Mouse (Mus musculus) urinary bladder, adult 18-20 months (tissue): Measurements from ENCODE around the gene Rubcnl.

Experiments
- DNase-seq, 2 experiments: peaks; one replicate each; pipeline ENCODE4 v3.0.0; 2022; ENCODE audit warnings: low spot score in 2 of 2, mixed read lengths in 2 of 2

The Rubcnl gene

DNA sequence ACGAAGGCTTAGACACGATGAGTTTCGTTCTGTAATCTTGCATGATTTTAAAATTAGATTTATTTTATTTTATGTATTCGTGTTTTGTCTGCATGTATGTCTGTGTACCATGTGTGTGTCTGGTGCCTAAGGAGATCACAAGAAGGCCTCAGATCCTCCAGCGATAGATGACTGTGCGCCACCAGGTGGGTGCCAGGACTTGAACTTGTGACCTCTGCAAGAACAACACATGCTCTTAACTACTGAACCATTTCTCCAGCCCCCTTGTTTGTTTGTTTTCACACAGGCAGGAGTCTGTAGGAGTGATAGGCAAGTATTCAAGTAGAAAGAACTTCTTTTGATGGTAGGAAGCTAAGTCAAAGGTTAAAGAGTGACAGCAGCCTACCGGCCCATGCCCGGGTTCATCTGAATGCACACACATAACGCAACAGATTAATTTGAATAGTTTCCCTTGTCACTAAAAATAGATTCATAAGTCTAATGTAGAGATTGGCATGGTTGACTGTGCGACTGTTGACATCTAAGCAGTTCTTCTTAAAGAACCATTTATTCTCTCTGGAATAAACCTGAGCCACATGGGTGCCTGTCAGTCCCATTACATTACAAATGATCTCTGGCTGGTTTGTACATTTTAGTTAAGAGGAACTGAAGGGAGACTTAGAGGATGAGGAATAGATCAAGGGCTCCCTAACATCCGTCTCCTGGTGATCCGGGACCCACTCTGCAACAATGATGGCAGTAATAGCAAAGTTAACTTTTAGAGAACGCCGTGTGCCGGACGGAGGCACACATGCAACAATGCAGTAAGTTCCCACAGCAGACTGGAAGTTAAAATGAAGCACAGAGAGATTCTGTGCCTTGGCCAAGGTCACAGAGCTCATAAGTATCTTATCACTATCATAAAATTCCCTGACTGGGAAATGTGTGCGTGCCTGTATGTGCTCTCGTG is 2.3 kb downstream of the Rubcnl start:
- DNase-seq: no peak

DNA sequence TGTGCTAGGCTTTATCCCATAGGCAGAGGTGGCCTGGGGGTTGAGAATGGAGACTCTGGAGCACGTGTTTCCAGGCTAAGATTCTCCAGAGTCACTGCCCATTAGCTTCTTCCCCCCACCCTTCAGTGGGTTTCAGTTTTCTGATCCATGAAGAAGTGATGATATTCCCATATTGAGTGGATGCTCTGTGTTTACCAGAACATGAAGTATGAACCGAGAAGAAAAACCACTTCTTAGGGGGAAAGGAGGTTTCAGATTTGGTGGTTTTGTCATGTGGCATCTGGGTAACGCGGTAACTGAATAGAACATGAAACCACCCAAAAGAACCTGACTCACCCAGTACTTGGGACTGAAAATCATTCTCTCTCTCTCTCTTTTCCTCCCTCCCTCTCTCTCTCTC is 3.0 kb downstream of the Rubcnl start:
- DNase-seq: no peak

DNA sequence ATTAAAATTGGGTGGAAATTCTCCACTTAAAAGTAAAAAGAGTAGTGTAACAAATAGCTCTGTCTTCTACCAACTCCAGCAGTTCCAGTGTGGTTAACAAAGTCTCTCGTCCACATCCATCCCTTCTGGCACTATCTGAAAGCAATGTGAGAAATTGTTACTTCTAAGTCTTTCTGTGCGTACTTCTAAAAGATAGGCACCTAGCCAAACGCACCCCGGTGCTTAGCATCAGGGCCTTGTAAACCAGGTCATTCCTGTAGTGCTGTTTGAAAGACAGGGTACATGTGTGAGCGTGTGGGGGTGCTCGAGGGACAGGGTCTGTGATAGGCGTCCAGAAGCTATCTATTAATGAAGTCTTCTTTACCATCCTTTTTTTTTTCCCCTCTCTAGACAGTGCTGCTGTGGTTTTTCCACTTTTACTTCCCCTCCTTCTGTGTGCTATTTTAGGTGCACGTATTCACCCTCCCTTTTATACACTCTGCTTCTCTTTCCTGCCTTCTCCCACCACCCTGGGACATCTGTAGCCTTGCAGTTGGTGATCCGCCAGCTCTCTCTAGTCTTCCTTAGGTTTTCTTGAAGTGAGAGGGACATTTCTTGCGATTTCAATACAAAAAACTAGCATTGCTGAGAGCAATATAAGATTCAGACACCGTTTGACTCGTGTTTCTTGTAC is 4.9 kb downstream of the Rubcnl start:
- no peak for DNase-seq

DNA sequence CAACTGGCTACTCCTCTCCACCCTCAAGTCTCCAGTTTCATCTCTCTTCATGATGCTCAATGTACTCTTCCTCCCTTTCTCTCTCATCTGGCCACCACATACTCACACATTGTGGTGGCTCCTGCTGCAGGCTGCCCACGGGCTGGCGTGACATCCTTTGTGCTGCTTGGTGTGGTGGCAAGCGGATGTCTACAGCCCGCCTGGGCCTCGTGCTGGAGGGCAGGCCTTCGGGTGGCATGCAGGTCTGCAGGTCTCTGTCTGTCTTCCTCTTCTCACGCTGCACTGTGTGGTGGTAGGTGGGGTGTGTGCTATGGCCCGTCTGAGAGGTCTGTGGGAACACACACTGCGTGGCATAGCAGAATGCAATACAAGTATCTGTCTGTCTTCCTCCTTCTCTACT is 6.7 kb downstream of the Rubcnl start:
- DNase-seq: no peak

DNA sequence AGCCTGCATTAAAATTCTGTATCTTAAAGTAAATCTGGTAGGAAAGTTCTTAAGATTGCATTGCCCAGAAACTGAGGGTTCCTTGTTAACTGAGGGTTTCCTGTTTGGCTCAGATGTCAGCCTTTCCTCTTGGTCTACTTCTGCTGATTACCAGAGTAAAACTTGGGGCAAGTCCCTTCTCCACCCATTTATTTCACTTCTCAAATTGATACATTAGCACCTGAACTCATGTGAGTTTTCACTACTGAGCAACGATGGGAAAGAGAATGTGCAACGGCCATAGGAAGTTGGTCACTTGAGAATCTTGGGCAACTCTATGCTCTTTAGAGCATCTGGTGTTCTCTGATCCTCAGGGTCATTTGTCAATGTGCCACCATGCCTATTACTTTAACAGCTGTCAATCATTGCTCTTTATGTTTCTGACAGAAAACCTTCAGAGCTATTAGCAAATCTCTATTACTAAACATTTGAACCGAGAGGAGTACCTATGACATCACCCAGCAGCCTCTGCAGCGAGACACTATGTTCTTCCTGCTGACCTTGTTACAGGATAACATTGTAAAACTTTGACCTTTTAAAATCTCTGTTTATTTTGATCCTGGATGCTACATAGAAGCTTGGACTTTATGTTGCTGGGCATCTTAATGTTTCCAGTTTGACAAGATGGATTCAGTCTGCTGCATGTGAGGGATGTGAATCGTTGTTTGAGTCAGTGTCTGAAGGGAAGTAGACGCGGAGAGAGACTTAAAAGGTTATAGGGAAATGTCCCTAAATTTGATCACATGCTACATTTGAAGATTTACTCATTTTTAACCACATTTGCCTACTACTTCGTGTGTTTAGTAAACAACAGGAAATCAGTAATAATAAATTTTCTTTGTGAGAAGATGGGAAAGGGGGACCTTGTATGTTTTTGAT is 9.2 kb downstream of the Rubcnl start:
- no peak for DNase-seq

- DNase-seq: no peak
Observed at GRCm38 (mm10) chr14:75030764-75031163, 14.9 kb downstream of the Rubcnl start.

DNA sequence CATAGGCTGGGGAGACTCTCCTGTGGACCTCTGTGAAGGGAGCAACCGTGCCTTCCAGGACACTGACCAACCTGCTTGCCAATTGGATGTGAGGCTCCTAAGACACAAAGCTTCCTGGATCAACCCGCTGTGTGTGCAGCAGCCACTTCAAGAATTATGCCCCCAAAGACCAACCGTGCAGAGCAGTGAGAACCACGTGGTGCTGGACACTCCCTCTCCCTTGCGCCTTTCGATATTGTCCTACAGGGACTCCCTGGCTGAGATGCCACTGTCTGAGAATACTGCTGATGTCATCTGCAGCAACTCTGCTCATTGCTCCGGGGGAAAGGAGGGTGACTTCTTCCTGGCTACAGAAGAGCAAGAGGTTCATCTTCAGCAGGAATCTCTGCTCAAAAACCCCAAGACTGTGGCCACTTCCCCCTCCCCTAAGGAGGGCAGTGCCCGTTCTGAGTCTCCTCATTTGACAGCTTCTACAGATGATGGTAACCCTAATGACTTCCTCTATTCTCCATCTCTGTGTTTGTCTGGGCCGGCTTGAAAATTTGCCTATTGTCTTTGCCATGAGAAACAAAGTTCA is 16.3 kb downstream of the Rubcnl start:
- DNase-seq: no peak

DNA sequence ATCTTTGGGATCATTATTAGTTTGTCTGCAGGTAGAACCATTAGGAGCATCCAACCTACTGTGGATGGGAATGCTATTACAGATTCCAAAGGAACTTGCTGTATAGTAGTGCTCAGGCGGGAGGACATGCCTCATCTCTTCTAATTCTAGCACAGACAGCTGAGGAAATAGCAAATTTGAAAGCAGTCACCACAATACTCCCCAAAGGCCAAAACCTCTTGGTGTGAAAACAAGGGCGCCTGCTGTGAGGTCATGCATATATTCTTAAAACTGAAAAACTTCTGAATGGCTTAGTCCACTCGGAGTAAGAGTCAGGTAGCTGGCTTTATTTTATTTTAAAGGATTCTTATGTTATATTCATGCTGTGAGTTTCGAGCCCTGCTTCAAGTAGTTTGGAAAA is 16.9 kb downstream of the Rubcnl start:
- DNase-seq: no peak

GRCm38 (mm10) chr14:75034240-75034639 is 18.4 kb downstream of the Rubcnl start:
- no peak for DNase-seq

DNA sequence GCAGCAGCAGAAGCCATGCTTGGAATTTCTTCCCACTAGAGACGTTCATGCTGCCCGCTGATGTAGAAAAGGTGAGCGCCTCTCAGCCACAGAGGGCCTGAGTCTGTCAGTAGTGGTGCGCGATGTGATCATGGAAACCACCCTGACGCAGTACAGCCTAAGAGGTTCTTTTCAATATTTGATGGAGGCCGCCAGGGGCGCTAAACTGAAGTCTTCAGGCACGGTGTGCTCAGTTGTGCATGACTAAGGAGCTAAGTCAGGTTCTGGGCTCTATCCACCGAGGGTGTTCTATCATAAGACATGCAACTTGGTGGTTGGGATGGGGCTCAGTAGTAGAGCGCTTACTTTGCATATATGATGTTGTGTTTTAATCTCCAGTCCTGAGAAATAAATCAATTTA is 19.6 kb downstream of the Rubcnl start:
- DNase-seq: no peak

DNA sequence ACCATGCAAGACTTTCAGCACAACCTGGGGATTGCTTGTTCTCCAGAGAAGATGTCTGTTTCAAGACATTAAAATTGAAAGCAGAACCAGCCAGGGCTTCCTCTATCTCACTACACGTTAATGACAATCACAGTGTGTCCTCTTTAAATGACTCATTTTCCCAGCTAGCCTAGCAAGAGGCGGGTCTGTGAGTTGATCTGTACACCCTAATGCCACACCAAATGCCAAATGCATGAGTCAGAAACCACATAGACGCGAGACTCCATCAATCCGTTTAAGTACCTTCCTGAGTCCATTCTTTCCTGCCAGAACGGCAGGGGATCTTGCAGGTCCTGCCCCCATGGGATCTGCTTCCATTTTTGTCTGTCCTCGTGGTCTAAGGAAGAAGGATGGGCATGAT is 29.4 kb downstream of the Rubcnl start:
- DNase-seq: peak in 1 of 2 experiments; percentile 16

- no peak for DNase-seq
Observed at GRCm38 (mm10) chr14:75052451-75052850, 36.6 kb downstream of the Rubcnl start.

- peak in 1 of 2 experiments; percentile 18 for DNase-seq
Observed at GRCm38 (mm10) chr14:75054455-75055343, 38.9 kb downstream of the Rubcnl start.

DNA sequence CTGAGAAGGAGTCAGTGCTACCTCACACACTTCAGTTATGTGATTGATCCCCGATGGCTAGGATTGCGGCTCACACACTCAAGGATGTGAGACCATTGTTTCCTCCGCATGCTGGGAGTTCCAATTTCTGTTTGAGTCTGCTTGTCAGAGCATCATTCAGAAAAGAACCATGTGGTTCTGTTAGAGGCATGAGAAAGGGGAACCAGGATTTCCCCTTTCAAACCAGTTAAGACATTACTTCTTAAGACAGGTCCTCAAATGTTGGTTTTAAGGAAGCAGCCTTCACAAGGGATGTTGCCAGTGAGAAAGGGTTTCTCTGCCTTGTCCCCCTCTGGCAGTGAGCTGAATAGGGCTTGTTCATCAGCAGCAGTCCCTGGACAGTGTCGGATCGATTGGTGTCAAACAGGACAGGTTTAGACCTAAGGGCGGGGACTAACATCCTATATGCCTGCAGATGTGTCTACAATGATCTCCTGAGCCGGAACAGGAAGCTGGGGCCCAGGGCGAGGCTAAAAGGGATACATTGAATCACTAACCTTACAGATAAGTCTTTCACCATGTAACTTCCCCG is 41.1 kb downstream of the Rubcnl start:
- no peak for DNase-seq

DNA sequence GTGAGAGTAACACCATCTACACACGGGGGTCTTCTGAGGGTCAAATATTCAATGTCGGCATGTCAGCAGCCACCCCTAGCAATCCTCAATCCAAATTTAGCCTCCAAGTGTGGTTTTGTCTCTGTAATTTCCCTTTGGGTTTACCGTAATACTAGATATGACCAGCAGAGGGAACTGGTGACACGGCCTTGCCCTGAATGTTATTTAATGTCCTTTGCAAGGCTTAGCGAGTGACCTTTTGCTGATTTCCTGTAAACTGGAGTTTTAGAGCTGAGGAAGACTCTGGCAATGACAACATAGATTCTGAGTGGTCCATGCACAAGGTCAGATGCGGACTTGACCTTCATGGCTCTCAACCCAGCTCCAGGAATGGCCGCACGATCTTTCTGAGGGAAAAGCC is 44.7 kb downstream of the Rubcnl start:
- no peak for DNase-seq

DNA sequence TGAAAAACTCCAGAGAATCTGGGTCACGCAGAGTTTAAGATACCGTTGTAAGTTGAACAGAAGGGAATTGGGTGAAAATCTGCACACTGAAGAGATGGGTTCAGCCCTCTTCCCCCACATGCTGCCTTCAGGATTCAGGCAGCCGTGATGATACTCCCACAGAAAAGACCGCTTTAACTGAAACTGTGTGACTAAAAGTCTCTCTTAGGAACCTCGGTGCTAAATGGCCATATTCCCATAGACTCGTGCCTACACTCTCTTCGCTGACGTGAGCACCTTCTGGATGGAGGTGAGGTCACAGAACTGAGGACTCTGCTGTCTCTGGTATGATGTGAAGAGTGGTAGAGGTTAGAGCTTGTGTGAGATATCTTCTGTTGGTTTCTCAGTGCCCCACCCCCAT is 48.1 kb downstream of the Rubcnl start:
- no peak for DNase-seq

DNA sequence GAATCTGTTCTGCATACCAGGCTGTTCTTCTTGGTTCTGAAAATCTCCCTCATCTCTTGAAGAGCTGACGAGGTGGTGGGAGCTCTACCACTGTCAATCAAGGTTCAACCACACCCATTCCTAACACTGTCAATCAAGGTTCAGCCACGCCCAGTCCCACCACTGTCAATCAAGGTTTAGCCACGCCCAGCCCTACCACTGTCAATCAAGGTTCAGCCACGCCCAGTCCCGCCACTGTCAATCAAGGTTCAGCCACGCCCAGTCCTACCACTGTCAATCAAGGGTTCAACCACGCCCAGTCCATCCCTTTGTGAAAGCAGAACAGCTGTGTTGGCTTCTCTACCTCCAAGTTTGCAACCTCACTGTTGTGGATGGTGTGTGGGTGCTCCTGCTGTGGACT is 48.7 kb downstream of the Rubcnl start:
- DNase-seq: no peak

GRCm38 (mm10) chr14:75065211-75065610 is 49.4 kb downstream of the Rubcnl start:
- DNase-seq: no peak

GRCm38 (mm10) chr14:75068430-75069112 is 52.7 kb downstream of the Rubcnl start:
- no peak for DNase-seq
